Mouse (Mus musculus): ENCODE measurements around the gene Gm14632.
"Not testable (repeated sequence)": the region's sequence is repeated elsewhere in the genome, so short reads cannot be mapped to it uniquely, and the experiment has no call there.

Gene Gm14632

GRCm38 (mm10) chrX:30329472-30329871 is at the start of gene Gm14632:
TSS of gene Gm14632 (plus strand) at chrX:30329772.
- DNase-seq (ENCODE audit: low spot score), result not testable (repeated sequence)

All from embryo, embryonic 10.5 days (tissue).